15 mouse cellular contexts compared by ENCODE assay signal in the genomic region with DNA sequence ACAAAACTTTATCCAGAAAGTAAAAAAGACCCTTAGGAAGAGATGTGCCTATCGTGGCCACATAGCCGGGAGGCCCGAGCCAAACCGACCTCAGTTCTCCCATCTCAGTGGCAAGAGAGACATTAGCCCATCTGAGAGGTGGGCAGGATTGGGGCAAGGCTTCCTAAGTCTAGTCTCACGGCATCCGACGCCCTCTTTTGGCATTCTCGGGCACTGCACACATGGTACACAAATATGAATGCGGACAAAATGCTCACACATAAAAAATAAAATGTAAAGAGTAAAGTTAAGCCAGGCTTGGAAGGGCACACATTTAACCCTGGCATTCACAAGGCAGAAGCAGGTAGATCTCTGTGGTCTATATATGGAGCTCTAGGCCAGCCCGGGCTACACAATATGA.
"Had no signal": no experiment of that assay in that cellular context is flagged by ENCODE, and none has a peak within 500 bp of the region (broad histone marks: within the 10 kb centered on the region; RNA-seq: fewer than 3 reads in every experiment).

No protein-coding gene starts in this region.

- ATAC-seq: intestine, embryonic 16.5 days; midbrain, embryonic 13.5 days had no signal

- H3K9me3 ChIP-seq: kidney, embryonic 15.5 days; limb, embryonic 15.5 days; liver, embryonic 15.5 days; midbrain, embryonic 13.5 days; neural tube, embryonic 13.5 days; stomach, embryonic 15.5 days had no signal

- H3K27me3 ChIP-seq: kidney, embryonic 15.5 days; limb, embryonic 15.5 days; liver, embryonic 15.5 days; midbrain, embryonic 13.5 days; neural tube, embryonic 13.5 days; stomach, embryonic 15.5 days had no signal

- H3K4me2 ChIP-seq: kidney, embryonic 15.5 days; limb, embryonic 15.5 days; liver, embryonic 15.5 days; lung, embryonic 14.5 days; midbrain, embryonic 13.5 days; neural tube, embryonic 13.5 days; stomach, embryonic 15.5 days had no signal

- H3K27ac ChIP-seq: kidney, embryonic 15.5 days; left cerebral cortex, adult 2 months; limb, embryonic 15.5 days; liver, embryonic 15.5 days; midbrain, embryonic 13.5 days; neural tube, embryonic 13.5 days; stomach, embryonic 15.5 days had no signal

- H3K4me3 ChIP-seq: kidney, embryonic 15.5 days; left cerebral cortex, adult 2 months; limb, embryonic 15.5 days; liver, embryonic 15.5 days; midbrain, embryonic 13.5 days; neural tube, embryonic 13.5 days; stomach, embryonic 15.5 days had no signal

- DNase-seq: kidney, adult 2 months; kidney, postnatal 14 days; lung, embryonic 14.5 days; lung, postnatal 10 days; retina, postnatal 1 day; right cerebral cortex, postnatal 4 days; spleen, adult 18-20 months had no signal

- H3K36me3 ChIP-seq: kidney, embryonic 15.5 days; limb, embryonic 15.5 days; liver, embryonic 15.5 days; stomach, embryonic 15.5 days had no signal

- H3K4me1 ChIP-seq: kidney, embryonic 15.5 days; limb, embryonic 15.5 days; midbrain, embryonic 13.5 days; neural tube, embryonic 13.5 days; stomach, embryonic 15.5 days had no signal

- H3K9ac ChIP-seq: kidney, embryonic 15.5 days; limb, embryonic 15.5 days; liver, embryonic 15.5 days; lung, embryonic 14.5 days; midbrain, embryonic 13.5 days; neural tube, embryonic 13.5 days; stomach, embryonic 15.5 days had no signal
